Mouse (Mus musculus): Measurements from ENCODE around the gene Usp17lb. TPM values are rescaled to one million over a fixed set of nuclear protein-coding genes. Genes with fewer than 3 reads are reported as not detected.
"Not testable (repeated sequence)": the region's sequence is repeated elsewhere in the genome, so short reads cannot be mapped to it uniquely, and the experiment has no call there.

The Usp17lb gene
- not detected in 2 replicates for polyA plus RNA-seq (2015; fragmentation: Nextera tagmentation; extraction: Ambion mirVana)

GRCm38 (mm10) chr7:104842503-104842902 is at the start of gene Usp17lb:
Usp17lb (minus strand) TSS chr7:104842603.
- DNase-seq (no peak), ATAC-seq (ENCODE audit: low read depth) (no peak)
- Histone ChIP-seq H3K4me1 (replicated peaks) (no peaks in the 10 kb centered on the region), H3K27ac (no peak within 1 kb of the TSS), H3K4me2 (no peak within 1 kb of the TSS), H3K4me3 (replicated peaks) (no peak within 1 kb of the TSS), H3K9ac (no peak within 1 kb of the TSS), H3K9me3 (replicated peaks) (0 out of 2 replicates have a peak, but pooled peaks cover 4% of the 10 kb centered on the region), H3K27me3 (no peaks in the 10 kb centered on the region), H3K36me3 (no peaks in the 10 kb centered on the region)
- 11% methylated on average over 1 of the region's 1 CpGs for WGBS (ENCODE audit: insufficient replicate concordance)

GRCm38 (mm10) chr7:104877731-104878130 is 35.3 kb upstream of the Usp17lb start, which contains the start of gene Olfr665:
Olfr665 (plus strand) TSS chr7:104878031.
- no peaks in the 10 kb centered on the region for H3K27me3 ChIP-seq
- H3K4me1 ChIP-seq (replicated peaks), result no peaks in the 10 kb centered on the region
- no peak within 1 kb of the TSS for H3K9ac ChIP-seq
- no peaks in the 10 kb centered on the region for H3K9me3 ChIP-seq (replicated peaks)
- 19% methylated on average over 1 of the region's 1 CpGs for WGBS (ENCODE audit: insufficient replicate concordance)
- no peak within 1 kb of the TSS for H3K4me2 ChIP-seq
- H3K4me3 ChIP-seq (replicated peaks), result no peak within 1 kb of the TSS
- DNase-seq, result no peak
- no peaks in the 10 kb centered on the region for H3K36me3 ChIP-seq
- ATAC-seq (ENCODE audit: low read depth), result no peak
- H3K27ac ChIP-seq, result no peak within 1 kb of the TSS

- Histone ChIP-seq H3K9me3 (replicated peaks) (no peaks in the 10 kb centered on the region; the same call in 1 of the 2 replicates), H3K4me2 (no peak overlapping the region), H3K27ac (no peak overlapping the region), H3K9ac (no peak overlapping the region), H3K27me3 (no peaks in the 10 kb centered on the region), H3K4me3 (replicated peaks) (no peak overlapping the region), H3K36me3 (no peaks in the 10 kb centered on the region), H3K4me1 (replicated peaks) (no peaks in the 10 kb centered on the region)
- ATAC-seq (ENCODE audit: low read depth) (no peak), DNase-seq (no peak)
- 65% methylated on average over 3 of the region's 3 CpGs for WGBS (ENCODE audit: insufficient replicate concordance)
These were observed 19.0 kb upstream of the Usp17lb start for GRCm38 (mm10) chr7:104861381-104861780.

- no peak overlapping the region for H3K9ac ChIP-seq
- H3K4me1 ChIP-seq (replicated peaks), result no peaks in the 10 kb centered on the region
- no peaks in the 10 kb centered on the region; the same call in 1 of the 2 replicates for H3K9me3 ChIP-seq (replicated peaks)
- no peak for DNase-seq
- no peak overlapping the region for H3K4me2 ChIP-seq
- no peak overlapping the region for H3K27ac ChIP-seq
- H3K27me3 ChIP-seq, result no peaks in the 10 kb centered on the region
- no peaks in the 10 kb centered on the region for H3K36me3 ChIP-seq
- H3K4me3 ChIP-seq (replicated peaks), result no peak overlapping the region
- WGBS (ENCODE audit: insufficient replicate concordance), result 47% methylated on average over 1 of the region's 1 CpGs
- no peak for ATAC-seq (ENCODE audit: low read depth)
These were observed 15.3 kb upstream of the Usp17lb start for GRCm38 (mm10) chr7:104857683-104858082.

GRCm38 (mm10) chr7:104856709-104857108 is 14.3 kb upstream of the Usp17lb start, which contains the start of gene Usp17la:
Usp17la (plus strand) TSS chr7:104857009.
- H3K27me3 ChIP-seq; H3K27ac ChIP-seq; ATAC-seq (ENCODE audit: low read depth); H3K9me3 ChIP-seq (replicated peaks); DNase-seq; H3K4me1 ChIP-seq (replicated peaks); H3K4me3 ChIP-seq (replicated peaks); H3K9ac ChIP-seq; H3K36me3 ChIP-seq; H3K4me2 ChIP-seq: not testable (repeated sequence)
- WGBS (ENCODE audit: insufficient replicate concordance), result 60% methylated on average over 2 of the region's 2 CpGs

GRCm38 (mm10) chr7:104855248-104855750 is 12.9 kb upstream of the Usp17lb start:
- WGBS (ENCODE audit: insufficient replicate concordance), result 48% methylated on average over 3 of the region's 3 CpGs
- Histone ChIP-seq H3K9me3 (replicated peaks) (no peaks in the 10 kb centered on the region), H3K27me3 (no peaks in the 10 kb centered on the region), H3K4me2 (no peak overlapping the region), H3K4me1 (replicated peaks) (no peaks in the 10 kb centered on the region), H3K27ac (no peak overlapping the region), H3K9ac (no peak overlapping the region), H3K36me3 (no peaks in the 10 kb centered on the region), H3K4me3 (replicated peaks) (no peak overlapping the region)
- no peak for DNase-seq
- no peak for ATAC-seq (ENCODE audit: low read depth)

- not testable (repeated sequence) for H3K36me3 ChIP-seq; ATAC-seq (ENCODE audit: low read depth); H3K4me2 ChIP-seq; H3K9ac ChIP-seq; H3K9me3 ChIP-seq (replicated peaks); H3K27ac ChIP-seq; H3K4me1 ChIP-seq (replicated peaks); H3K27me3 ChIP-seq; H3K4me3 ChIP-seq (replicated peaks); DNase-seq
- 72% methylated on average over 2 of the region's 2 CpGs for WGBS (ENCODE audit: insufficient replicate concordance)
These were observed 9.1 kb upstream of the Usp17lb start for GRCm38 (mm10) chr7:104851546-104851945.

GRCm38 (mm10) chr7:104843731-104844287 is 1.4 kb upstream of the Usp17lb start:
- H3K9me3 ChIP-seq (replicated peaks), result 0 out of 2 replicates have a peak, but pooled peaks cover 4% of the 10 kb centered on the region
- no peak overlapping the region for H3K4me3 ChIP-seq (replicated peaks)
- no peak overlapping the region for H3K9ac ChIP-seq
- DNase-seq (no peak), ATAC-seq (ENCODE audit: low read depth) (no peak)
- no peaks in the 10 kb centered on the region for H3K4me1 ChIP-seq (replicated peaks)
- whole genome bisulfite sequencing (ENCODE audit: insufficient replicate concordance), result 41% methylated on average over 1 of the region's 1 CpGs
- H3K27me3 ChIP-seq, result no peaks in the 10 kb centered on the region
- no peak overlapping the region for H3K4me2 ChIP-seq
- H3K36me3 ChIP-seq, result no peaks in the 10 kb centered on the region
- H3K27ac ChIP-seq, result no peak overlapping the region

GRCm38 (mm10) chr7:104810335-104810734 is 32.1 kb downstream of the Usp17lb start:
- not testable (repeated sequence) for H3K27me3 ChIP-seq; H3K9ac ChIP-seq; H3K36me3 ChIP-seq; H3K9me3 ChIP-seq (replicated peaks); H3K4me1 ChIP-seq (replicated peaks); DNase-seq; H3K4me3 ChIP-seq (replicated peaks); H3K27ac ChIP-seq; ATAC-seq (ENCODE audit: low read depth); H3K4me2 ChIP-seq
- 48% methylated on average over 8 of the region's 8 CpGs for WGBS (ENCODE audit: insufficient replicate concordance)

GRCm38 (mm10) chr7:104790796-104791195 is 51.6 kb downstream of the Usp17lb start:
- H3K4me1 ChIP-seq (replicated peaks), result no peaks in the 10 kb centered on the region
- no peak overlapping the region for H3K4me3 ChIP-seq (replicated peaks)
- ATAC-seq (ENCODE audit: low read depth), result no peak
- no peak overlapping the region for H3K27ac ChIP-seq
- H3K9ac ChIP-seq, result no peak overlapping the region
- H3K4me2 ChIP-seq, result no peak overlapping the region
- no peaks in the 10 kb centered on the region for H3K27me3 ChIP-seq
- DNase-seq, result no peak
- no peaks in the 10 kb centered on the region for H3K9me3 ChIP-seq (replicated peaks)
- WGBS (ENCODE audit: insufficient replicate concordance), result 44% methylated on average over 1 of the region's 1 CpGs
- no peaks in the 10 kb centered on the region for H3K36me3 ChIP-seq

All from liver, embryonic 13.5 days (tissue).